Mouse (Mus musculus) testis, adult 2 months (tissue): ENCODE results near the gene Rnase13. TPM values are rescaled to one million over a fixed set of nuclear protein-coding genes. Genes with fewer than 3 reads are reported as not detected.

Experiments used
- H3K27ac ChIP-seq: fragments of 200-500 bp; 2 replicates; pipeline ENCODE4 v1.5.1; 2012; ENCODE audit warnings: low read depth, low read length; ENCODE audit not compliant: control insufficient read depth, insufficient read depth
- H3K27me3 ChIP-seq: fragments of 200-500 bp; 2 replicates; pipeline ENCODE4 v1.6.1; 2012; ENCODE audit warnings: mild to moderate bottlenecking, low read length, moderate library complexity; ENCODE audit not compliant: control insufficient read depth, insufficient read depth
- H3K36me3 ChIP-seq: fragments of 200-500 bp; 2 replicates; pipeline ENCODE4 v1.6.1; 2012; ENCODE audit warnings: mild to moderate bottlenecking, low read length; ENCODE audit not compliant: control insufficient read depth, insufficient read depth
- H3K4me1 ChIP-seq: fragments of 200-500 bp; 2 replicates; pipeline ENCODE4 v1.6.1; 2012; ENCODE audit warnings: low read length; ENCODE audit not compliant: control insufficient read depth, insufficient read depth
- H3K4me3 ChIP-seq: fragments of 200-500 bp; 2 replicates; pipeline ENCODE4 v1.5.1; 2012; ENCODE audit warnings: low read depth, mild to moderate bottlenecking, low read length, moderate library complexity, mixed read lengths; ENCODE audit not compliant: control insufficient read depth
- CTCF ChIP-seq: fragments of 200-500 bp; IDR thresholded peaks from 2 replicates; pipeline ENCODE4 v1.5.1; 2012; ENCODE audit warnings: low read depth, mild to moderate bottlenecking, inconsistent platforms, low read length, moderate library complexity; ENCODE audit not compliant: control insufficient read depth, insufficient read depth, insufficient replicate concordance
- POLR2A ChIP-seq: fragments of 200-500 bp; IDR thresholded peaks from 2 replicates; pipeline ENCODE4 v1.6.1; 2012; ENCODE audit warnings: low read depth, mild to moderate bottlenecking, inconsistent platforms, low read length, moderate library complexity; ENCODE audit not compliant: control insufficient read depth
- polyA plus RNA-seq: library from polyadenylated mRNA; depleted of rRNA; stranded (reverse); fragments of >200 nt; gene quantifications from 2 replicates; pipeline ENCODE4 v1.2.3, GENCODE M21; 2012; rRNA removed

Gene Rnase13
- polyA plus RNA-seq, 1 experiment = 0.07 TPM

DNA sequence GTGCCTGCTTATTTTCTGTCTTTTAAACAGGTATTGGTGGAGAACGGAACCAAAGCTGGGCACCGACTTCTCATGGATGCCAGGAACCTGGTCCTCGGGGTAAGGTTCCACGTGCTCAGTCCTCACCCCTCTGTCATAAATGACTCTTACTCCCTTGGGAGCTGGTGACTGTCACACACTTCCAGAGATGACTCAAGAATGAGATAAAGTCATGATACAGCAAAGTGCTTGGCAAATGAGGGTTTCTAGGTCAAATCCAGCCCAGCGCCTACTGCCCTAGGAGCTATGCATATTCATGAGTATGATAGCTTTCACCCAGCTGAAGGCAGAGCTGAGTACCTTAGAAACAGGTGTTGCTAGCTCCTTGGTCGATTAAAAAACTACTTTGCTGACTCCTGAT is 32.7 kb downstream of the Rnase13 start:
- H3K4me1 ChIP-seq = peaks cover 5% of the 10 kb centered on the region
- H3K36me3 ChIP-seq = no peaks in the 10 kb centered on the region

DNA sequence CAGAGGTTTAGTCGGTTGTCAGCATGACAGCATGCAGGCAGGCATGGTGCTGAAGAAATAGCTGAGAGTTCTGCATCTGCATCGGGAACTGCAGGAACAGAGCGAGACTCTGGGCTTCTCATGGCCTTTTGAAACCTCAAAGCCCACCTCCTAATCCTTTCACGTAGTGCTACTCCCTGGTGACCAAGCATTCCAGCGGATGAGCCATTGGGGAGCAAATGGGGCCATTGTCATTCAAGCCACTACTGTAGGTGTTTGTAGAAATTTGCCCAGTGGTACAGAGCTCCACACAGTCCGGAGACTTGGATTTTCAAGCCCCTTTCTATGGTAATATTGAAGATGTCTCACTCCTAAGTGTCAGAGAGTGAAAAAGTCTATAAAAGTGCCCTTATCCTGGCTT is 36.5 kb downstream of the Rnase13 start:
- no peaks in the 10 kb centered on the region for H3K27me3 ChIP-seq
- H3K36me3 ChIP-seq = no peaks in the 10 kb centered on the region
- H3K4me1 ChIP-seq = peaks cover 3% of the 10 kb centered on the region
- TF ChIP-seq CTCF (no peak), POLR2A (no peak)
- H3K4me3 ChIP-seq = no peak overlapping the region
- no peak overlapping the region for H3K27ac ChIP-seq

More for the DNA sequence above, 32.7 kb downstream of the Rnase13 start:
- H3K27me3 ChIP-seq = no peaks in the 10 kb centered on the region
- TF ChIP-seq CTCF (no peak), POLR2A (no peak)
- no peak overlapping the region for H3K4me3 ChIP-seq
- no peak overlapping the region for H3K27ac ChIP-seq

DNA sequence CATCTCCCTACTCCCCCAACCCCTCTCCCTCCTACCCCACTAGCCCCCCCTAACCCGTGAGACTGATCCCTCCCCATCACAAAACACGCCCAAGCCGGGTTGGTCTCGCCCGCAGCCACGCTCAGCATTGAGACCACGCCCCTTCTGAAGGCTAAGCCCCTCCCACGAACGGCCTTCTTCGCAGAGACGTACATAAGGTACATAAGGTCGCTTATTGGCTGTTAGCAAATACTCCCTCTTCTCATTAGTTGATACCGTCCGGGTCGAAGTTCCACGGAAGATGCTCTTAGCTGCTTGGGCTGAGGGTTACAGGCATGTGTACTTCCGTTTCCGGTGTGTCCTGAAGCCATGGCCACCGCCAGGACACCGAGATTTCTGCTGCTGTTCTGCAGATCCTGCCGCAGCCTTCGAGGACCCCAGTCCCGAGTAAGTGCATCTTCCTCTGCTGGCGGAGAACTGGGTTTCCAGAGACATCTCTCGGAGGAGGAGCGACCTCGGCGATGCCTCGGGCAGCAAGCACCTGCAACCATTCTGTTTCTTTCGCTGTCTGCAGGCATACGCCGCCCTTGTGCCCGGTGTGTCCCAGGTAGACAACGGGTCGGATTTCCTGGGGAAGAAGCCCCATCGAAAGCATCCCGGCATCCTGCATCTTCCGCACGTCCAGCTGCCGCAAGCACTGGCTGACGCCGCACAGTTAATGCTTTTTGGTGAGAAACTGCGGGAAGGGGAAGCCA is 37.8 kb downstream of the Rnase13 start, which contains the start of gene Mettl17:
Mettl17 (plus strand) TSS at position 245 of the 734 bp plus-strand sequence.
- H3K36me3 ChIP-seq = no peaks in the 10 kb centered on the region
- TF ChIP-seq POLR2A = peak; percentile 84
- TF ChIP-seq CTCF = no peak
- peak within 1 kb of the TSS; percentile 3 for H3K27ac ChIP-seq
- no peaks in the 10 kb centered on the region for H3K27me3 ChIP-seq
- peaks cover 3% of the 10 kb centered on the region for H3K4me1 ChIP-seq
- peak within 1 kb of the TSS; percentile 86 for H3K4me3 ChIP-seq

DNA sequence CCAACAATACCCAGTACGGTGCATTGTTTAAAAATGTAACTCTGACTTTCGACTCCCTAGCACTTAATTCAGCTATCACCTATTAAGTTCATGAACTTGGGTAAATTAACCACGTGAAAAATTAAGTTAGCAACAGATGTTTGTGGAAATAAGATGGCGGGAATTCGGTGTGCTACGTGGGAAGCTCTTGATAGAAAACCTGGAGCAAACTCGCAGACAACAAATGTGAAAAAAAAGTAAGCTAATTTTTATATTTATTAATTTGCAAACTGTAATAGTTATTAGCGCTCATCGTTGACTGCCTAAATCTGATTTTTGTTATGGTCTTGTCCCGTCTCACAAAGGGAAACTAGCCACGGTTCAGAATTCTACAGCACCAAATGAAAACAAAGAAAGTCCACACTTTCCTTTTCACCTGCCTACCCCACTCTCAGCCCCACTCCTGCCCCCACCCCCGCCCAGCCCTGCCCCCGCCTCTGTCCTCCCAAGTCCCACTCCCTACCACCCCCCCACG is 38.5 kb downstream of the Rnase13 start:
- Histone ChIP-seq H3K27me3 (no peaks in the 10 kb centered on the region), H3K36me3 (no peaks in the 10 kb centered on the region), H3K4me3 (no peak overlapping the region; the same call in 1 of the 2 replicates), H3K27ac (no peak overlapping the region), H3K4me1 (peaks cover 3% of the 10 kb centered on the region)
- no peak for TF ChIP-seq CTCF
- no peak for TF ChIP-seq POLR2A

DNA sequence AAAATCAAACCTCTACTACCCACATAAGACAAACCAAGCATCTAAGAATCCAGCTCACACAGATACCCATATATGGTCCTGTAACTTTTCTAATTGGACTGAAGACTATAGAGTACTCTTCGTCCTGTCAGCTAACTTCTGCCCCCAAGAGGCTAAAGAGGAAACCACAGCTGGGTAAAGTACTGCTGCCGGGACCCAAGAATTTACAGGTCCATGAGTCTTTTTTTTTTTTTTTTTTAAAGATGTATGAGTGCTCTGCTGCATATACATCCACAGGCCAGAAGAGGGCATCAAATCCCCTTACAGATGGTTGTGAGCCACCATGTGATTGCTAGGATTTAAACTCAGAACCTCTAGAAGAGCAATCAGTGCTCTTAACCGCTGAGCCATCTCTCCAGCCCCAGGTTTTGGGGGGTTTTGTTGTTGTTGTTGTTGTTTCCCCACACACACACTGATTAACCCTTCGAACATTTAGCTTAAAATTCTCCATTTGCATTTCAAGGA is 39.0 kb downstream of the Rnase13 start:
- Histone ChIP-seq H3K4me3 (no peak overlapping the region), H3K4me1 (peaks cover 3% of the 10 kb centered on the region), H3K36me3 (no peaks in the 10 kb centered on the region), H3K27me3 (no peaks in the 10 kb centered on the region), H3K27ac (no peak overlapping the region)
- TF ChIP-seq CTCF (no peak), POLR2A (no peak)

DNA sequence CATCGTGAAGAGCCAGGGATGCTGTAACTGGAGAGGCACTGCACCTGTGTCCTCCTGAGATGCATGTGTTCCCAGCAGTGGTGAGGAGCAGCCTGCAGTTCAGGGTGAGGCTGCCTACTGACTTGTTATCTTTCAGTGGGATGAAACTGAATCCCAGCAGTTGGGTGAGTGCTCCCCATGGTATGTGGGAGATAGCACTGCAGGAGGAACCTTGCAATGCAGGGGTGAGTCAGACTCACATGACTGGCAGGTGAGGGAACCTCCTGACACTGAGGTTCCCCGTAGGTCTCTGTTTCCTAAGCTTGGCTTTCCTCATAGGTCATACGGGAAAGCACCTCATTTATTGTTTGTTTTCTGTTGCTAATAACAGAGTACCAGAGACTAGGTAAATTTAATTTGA is 45.1 kb downstream of the Rnase13 start:
- Histone ChIP-seq H3K27ac (no peak overlapping the region), H3K36me3 (no peaks in the 10 kb centered on the region), H3K27me3 (no peaks in the 10 kb centered on the region), H3K4me3 (peak overlapping the region; percentile 47), H3K4me1 (peaks cover 5% of the 10 kb centered on the region)
- no peak for TF ChIP-seq POLR2A
- TF ChIP-seq CTCF = no peak

DNA sequence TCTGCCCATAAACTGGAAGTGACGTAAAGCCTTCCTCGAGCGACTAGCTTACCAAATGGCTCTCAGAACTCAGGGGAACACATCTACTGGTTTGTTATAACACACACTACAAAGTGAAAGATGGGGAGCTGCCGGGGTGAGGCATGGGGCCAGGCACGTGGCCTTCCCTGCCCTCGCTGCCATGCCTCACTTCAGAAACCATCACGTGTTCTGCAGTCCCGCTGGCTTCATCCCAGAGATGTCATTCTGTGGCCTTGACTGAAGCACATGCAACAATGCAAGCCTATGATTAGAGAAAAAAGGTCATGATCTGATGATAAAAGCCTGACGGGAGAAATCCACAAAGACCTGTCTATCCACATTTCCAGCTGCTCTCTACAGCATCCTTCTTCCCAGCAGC is 50.8 kb downstream of the Rnase13 start:
- peaks cover 3% of the 10 kb centered on the region; the same call in 1 of the 2 replicates for H3K4me1 ChIP-seq

More for the DNA sequence above, 50.8 kb downstream of the Rnase13 start:
- Histone ChIP-seq H3K4me3 (no peak overlapping the region), H3K27me3 (no peaks in the 10 kb centered on the region), H3K36me3 (no peaks in the 10 kb centered on the region), H3K27ac (no peak overlapping the region)
- TF ChIP-seq CTCF (no peak), POLR2A (no peak)

Other genes with a start within 250 kb of the Rnase13 start
- 1.9 and 2.2 TPM in 2 replicates for gene Gm17079, start 227.3 kb downstream of the Rnase13 start, polyA plus RNA-seq
- 7.2 and 11.5 TPM in 2 replicates for gene Gm5800, start 205.6 kb downstream of the Rnase13 start, polyA plus RNA-seq
- gene Ang4, start 149.2 kb downstream of the Rnase13 start, polyA plus RNA-seq = 0.16 TPM in 1 of 2 replicates, not detected in the other
- gene AY358078, start 122.7 kb downstream of the Rnase13 start, polyA plus RNA-seq = 1.1 and 1.3 TPM in 2 replicates
- gene Ear6, start 69.1 kb downstream of the Rnase13 start, polyA plus RNA-seq = 0.12 TPM in 1 of 2 replicates, not detected in the other
- gene Mettl17, start 37.9 kb downstream of the Rnase13 start, polyA plus RNA-seq = 14.4 and 15.8 TPM in 2 replicates
- 0.14 and 0.30 TPM in 2 replicates for gene Slc39a2, start 29.9 kb downstream of the Rnase13 start, polyA plus RNA-seq
- 27.3 and 31.6 TPM in 2 replicates for gene Ndrg2, start 8.6 kb downstream of the Rnase13 start, polyA plus RNA-seq
- gene Tppp2, start 4.3 kb downstream of the Rnase13 start, polyA plus RNA-seq = 153 and 181 TPM in 2 replicates
- gene Arhgef40, start 61.9 kb upstream of the Rnase13 start, polyA plus RNA-seq = 5.6 and 6.6 TPM in 2 replicates
- 2.0 and 2.1 TPM in 2 replicates for gene Tmem253, start 92.9 kb upstream of the Rnase13 start, polyA plus RNA-seq
- 161 and 174 TPM in 2 replicates for gene Zfp219, start 98.0 kb upstream of the Rnase13 start, polyA plus RNA-seq
- 0.45 and 0.53 TPM in 2 replicates for gene Olfr221, start 119.7 kb upstream of the Rnase13 start, polyA plus RNA-seq
- gene Hnrnpc, start 181.3 kb upstream of the Rnase13 start, polyA plus RNA-seq = 55.9 and 64.2 TPM in 2 replicates
- gene Rpgrip1, start 187.9 kb upstream of the Rnase13 start, polyA plus RNA-seq = 387 and 406 TPM in 2 replicates